Mouse (Mus musculus) liver, embryonic 12.5 days (tissue): Measurements from ENCODE around the gene Slc22a23. TPM values are rescaled to one million over a fixed set of nuclear protein-coding genes. Genes with fewer than 3 reads are reported as not detected.

ENCODE experiments used
- ATAC-seq: fragments of 200-750 bp; cut with Nextera tagmentation; 2 replicates; pipeline ENCODE4 v1.8.0; 2017; ENCODE audit warnings: moderate number of reproducible peaks, mild to moderate bottlenecking, moderate library complexity
- H3K27ac ChIP-seq: fragments of 300-500 bp; sonication (generic); 2 replicates; pipeline ENCODE4 v1.5.1; 2016; ENCODE audit warnings: mild to moderate bottlenecking
- H3K27me3 ChIP-seq: fragments of 300-500 bp; sonication (generic); replicated peaks from 2 replicates; pipeline ENCODE4 v1.6.1; 2016; ENCODE audit warnings: mild to moderate bottlenecking, moderate library complexity
- H3K36me3 ChIP-seq: fragments of 300-500 bp; sonication (generic); 2 replicates; pipeline ENCODE4 v1.6.1; 2016; ENCODE audit warnings: mild to moderate bottlenecking, moderate library complexity
- H3K4me1 ChIP-seq: fragments of 300-500 bp; sonication (generic); 2 replicates; pipeline ENCODE4 v1.6.1; 2016
- H3K4me2 ChIP-seq: fragments of 300-500 bp; sonication (generic); 2 replicates; pipeline ENCODE4 v1.6.1; 2016; ENCODE audit warnings: mild to moderate bottlenecking, moderate library complexity
- H3K4me3 ChIP-seq: fragments of 300-500 bp; sonication (generic); 2 replicates; pipeline ENCODE4 v1.5.1; 2016; ENCODE audit warnings: mild to moderate bottlenecking, moderate library complexity
- H3K9ac ChIP-seq: fragments of 300-500 bp; sonication (generic); 2 replicates; pipeline ENCODE4 v1.6.1; 2016; ENCODE audit warnings: mild to moderate bottlenecking, moderate library complexity
- H3K9me3 ChIP-seq: fragments of 300-500 bp; sonication (generic); replicated peaks from 2 replicates; pipeline ENCODE4 v1.6.1; 2016; ENCODE audit warnings: mild to moderate bottlenecking, moderate library complexity
- WGBS: fragments of 180-500 bp; shearing (Covaris S2); methylation state at CpG from one replicate; pipeline ENCODE4 v1.1.7; 2016; ENCODE audit not compliant: insufficient replicate concordance; 5-methylcytosine and 5-hydroxymethylcytosine counted together
- polyA plus RNA-seq: library from polyadenylated mRNA; unstranded; fragments of >200 nt; fragmentation: Nextera tagmentation; extraction: Ambion mirVana; gene quantifications from 2 replicates; pipeline ENCODE4 v1.2.1, GENCODE M21; 2016

Slc22a23 gene
- polyA plus RNA-seq, 1 experiment from 2014 or later = 13.8 TPM

DNA sequence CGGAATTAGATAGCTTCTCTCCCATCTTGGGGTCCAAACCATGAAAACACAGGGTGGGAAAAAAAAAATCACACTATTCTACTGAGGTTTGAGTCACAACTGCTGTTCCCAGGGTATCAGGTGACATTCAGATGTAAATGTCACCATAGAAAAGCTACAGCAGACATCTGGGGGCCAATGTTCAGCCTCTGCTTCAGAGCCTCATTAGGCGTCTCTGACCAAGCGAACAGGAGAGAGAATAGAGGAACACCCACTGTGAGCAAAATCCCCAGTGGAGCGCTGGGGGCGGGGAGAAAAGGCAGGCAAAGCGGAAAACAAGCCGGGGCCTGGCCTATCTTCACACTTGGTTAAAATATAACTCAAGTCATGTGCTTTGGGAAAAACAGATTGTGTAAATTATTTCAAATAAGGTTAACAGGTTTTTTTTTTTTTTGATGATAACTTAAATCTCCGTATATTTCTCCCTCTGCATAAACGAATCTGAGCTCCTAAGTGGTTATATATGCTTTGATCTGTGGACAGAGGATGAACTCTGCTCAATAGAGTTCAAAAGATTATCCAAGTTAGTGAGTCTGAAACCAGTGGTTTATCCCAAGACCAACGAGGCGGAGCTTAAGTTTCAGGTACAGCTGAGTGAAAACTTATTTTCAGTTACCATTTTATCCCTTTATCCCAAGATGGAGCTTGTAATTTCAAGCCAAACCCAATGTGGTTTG lies 105.5 kb downstream of the Slc22a23 start:
- Histone ChIP-seq H3K9ac (no peak overlapping the region), H3K4me1 (peaks cover 26% of the 10 kb centered on the region), H3K4me2 (no peak overlapping the region), H3K27me3 (no peaks in the 10 kb centered on the region), H3K4me3 (no peak overlapping the region), H3K27ac (no peak overlapping the region), H3K9me3 (no peaks in the 10 kb centered on the region), H3K36me3 (peaks cover 34% of the 10 kb centered on the region)
- 70% methylated on average over 11 of the region's 11 CpGs for WGBS
- no peak for ATAC-seq

DNA sequence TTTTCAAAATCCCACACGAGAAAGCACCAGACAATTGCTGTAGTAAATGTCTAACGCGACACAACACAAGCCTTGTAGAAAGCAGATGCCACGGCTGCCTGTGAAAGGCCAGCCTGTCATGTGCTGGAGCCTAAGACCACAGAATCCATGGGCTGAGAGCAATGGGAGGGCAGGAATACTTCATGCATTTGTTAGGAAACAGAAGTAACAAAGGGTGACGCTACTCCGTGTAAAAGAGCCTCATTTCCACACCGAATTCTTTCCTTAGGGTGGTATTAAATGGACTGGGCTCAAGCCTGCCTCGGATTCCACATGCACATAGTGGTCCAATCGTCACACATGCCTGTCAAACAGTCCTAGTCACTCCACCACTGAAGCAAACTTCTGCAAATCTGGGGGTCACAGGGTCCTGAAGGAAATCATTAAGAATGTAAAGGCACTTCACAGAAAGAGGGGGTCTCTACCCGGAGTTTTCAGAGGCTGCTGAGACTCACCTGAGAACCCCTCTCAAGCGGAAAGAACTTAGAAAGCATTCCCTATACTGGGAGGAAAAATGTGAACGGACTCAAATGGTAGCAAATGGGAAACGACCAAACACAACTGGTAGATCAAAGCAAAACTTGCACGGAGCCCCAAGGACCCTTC lies 106.2 kb downstream of the Slc22a23 start:
- H3K4me1 ChIP-seq = peaks cover 29% of the 10 kb centered on the region
- 55% methylated on average over 14 of the region's 14 CpGs for WGBS
- H3K9me3 ChIP-seq = no peaks in the 10 kb centered on the region
- no peak overlapping the region for H3K9ac ChIP-seq
- H3K27me3 ChIP-seq = no peaks in the 10 kb centered on the region
- H3K4me3 ChIP-seq = no peak overlapping the region
- no peak overlapping the region for H3K27ac ChIP-seq
- no peak overlapping the region for H3K4me2 ChIP-seq
- peaks cover 33% of the 10 kb centered on the region for H3K36me3 ChIP-seq
- no peak; the same call in 1 of the 2 replicates for ATAC-seq

DNA sequence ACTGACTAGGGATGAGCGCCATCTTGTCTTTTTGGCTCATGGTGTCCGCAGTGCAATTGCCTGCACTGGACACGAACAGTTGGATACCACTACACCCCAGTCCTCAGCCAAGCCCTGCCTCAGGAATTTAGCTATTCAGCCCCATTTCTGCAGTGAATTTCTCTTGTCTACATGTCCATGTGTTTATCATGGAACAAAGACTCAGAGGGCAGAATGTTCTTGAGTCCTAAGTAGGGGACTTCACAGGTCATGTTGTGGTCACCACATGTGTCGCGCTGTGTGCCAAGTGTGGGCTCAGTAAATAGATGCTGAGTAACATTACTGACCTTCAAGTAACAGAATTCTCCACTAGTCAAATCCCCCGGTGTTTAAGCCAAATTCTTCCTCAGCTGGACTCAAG lies 109.9 kb downstream of the Slc22a23 start:
- WGBS = 92% methylated on average over 6 of the region's 6 CpGs
- H3K9ac ChIP-seq = no peak overlapping the region

DNA sequence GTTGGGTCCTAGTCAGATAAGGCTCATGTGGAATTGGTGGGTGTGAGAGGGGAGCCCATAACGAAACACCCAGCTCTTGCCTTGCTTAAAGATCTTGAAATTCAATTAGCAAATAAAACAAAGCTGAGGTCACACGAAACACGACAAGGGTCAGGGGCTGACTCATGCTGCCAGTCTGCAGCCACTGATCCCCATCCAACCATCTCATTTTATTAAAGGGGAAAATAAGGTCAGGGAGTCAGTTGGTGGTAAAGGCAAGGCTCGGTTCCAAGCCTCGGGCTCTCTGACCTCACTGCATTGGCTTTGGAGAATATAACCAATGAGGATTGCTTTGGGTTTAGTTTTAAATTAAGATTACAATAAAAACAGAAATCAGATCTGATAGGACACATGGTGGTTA lies 110.5 kb downstream of the Slc22a23 start:
- Histone ChIP-seq H3K9me3 (no peaks in the 10 kb centered on the region), H3K27ac (no peak overlapping the region), H3K4me1 (peaks cover 30% of the 10 kb centered on the region), H3K36me3 (peaks cover 26% of the 10 kb centered on the region), H3K4me2 (no peak overlapping the region), H3K9ac (no peak overlapping the region), H3K27me3 (no peaks in the 10 kb centered on the region), H3K4me3 (no peak overlapping the region)
- no peak for ATAC-seq
- 81% methylated on average over 5 of the region's 5 CpGs for WGBS

More for the DNA sequence above, 109.9 kb downstream of the Slc22a23 start:
- Histone ChIP-seq H3K4me2 (no peak overlapping the region), H3K36me3 (peaks cover 26% of the 10 kb centered on the region), H3K9me3 (no peaks in the 10 kb centered on the region), H3K27ac (no peak overlapping the region), H3K4me1 (peaks cover 24% of the 10 kb centered on the region), H3K4me3 (no peak overlapping the region), H3K27me3 (no peaks in the 10 kb centered on the region)
- no peak for ATAC-seq

GRCm38 (mm10) chr13:34232992-34233391 lies 112.0 kb downstream of the Slc22a23 start:
- Histone ChIP-seq H3K4me3 (no peak overlapping the region), H3K9me3 (no peaks in the 10 kb centered on the region), H3K27me3 (no peaks in the 10 kb centered on the region), H3K4me2 (no peak overlapping the region), H3K36me3 (peaks cover 26% of the 10 kb centered on the region), H3K27ac (no peak overlapping the region), H3K9ac (no peak overlapping the region), H3K4me1 (peaks cover 36% of the 10 kb centered on the region)
- ATAC-seq = no peak
- WGBS = 73% methylated on average over 6 of the region's 6 CpGs

DNA sequence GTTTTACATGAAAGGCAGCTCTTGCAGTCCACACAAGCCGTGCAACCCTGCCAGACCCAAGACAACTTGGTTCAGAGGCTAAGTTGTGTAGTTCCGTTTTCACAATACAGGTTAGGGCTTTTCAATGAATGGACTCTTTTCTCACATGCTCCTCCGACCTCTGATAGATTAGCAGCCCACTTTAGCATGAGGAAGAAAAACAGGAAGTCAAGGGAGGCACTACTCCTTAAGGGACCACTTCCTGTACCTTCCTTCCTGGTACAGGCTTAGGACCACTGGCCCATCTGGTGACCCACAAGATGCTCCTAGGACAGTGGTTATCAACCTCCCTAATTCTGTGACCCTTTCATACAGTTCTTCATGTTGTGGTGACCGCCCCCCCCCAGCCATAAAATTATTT lies 116.1 kb downstream of the Slc22a23 start:
- ATAC-seq = no peak

DNA sequence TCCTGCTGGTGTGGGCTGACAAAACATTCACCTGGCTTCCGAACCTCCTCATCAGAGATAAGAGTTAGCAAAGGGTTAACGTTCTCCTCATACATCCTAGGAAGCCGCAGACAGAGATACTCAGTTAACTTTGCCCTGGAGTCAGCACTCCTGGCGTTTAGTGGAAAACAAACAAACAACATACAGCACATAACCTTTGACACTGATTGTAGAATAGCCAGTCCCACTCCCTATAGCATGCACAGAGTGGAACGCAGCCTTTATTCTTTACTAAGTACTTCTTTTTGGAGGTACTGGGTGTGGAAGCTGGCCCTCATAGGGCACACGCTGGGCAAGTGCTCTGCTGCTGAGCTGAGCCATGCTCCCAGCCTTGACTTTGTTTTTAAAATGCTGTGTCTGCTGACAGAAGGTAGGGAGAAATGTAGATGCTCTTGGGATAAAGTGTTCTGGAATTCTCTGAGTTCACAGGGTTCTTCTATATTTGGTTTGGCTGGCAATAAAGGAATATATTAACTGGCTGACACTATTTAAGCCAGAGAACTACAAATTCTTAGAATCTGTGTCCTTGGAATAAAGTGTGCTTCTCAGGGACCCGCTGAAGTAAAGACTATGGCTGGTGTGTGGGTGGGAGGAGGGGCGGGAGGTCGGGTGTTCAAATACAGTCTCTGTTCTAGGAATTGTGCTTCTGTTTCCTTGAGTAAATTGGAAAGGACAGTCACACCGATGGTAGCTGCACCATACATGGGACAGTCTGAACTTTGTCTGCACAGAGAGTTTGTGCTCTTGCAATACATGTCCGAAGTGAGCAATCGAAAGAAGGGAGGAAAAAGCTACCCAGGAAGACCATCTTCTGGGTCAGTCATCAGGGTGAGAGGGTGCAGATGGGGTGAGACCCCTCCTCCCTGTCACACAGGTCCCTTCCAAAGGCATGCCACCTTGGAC lies 117.0 kb downstream of the Slc22a23 start:
- ATAC-seq = peak; percentile 3; the same call in 1 of the 2 replicates

More for the DNA sequence above, 116.1 kb downstream of the Slc22a23 start:
- Histone ChIP-seq H3K4me1 (peaks cover 43% of the 10 kb centered on the region), H3K9ac (no peak overlapping the region), H3K36me3 (peaks cover 25% of the 10 kb centered on the region), H3K27ac (no peak overlapping the region), H3K4me3 (no peak overlapping the region), H3K9me3 (no peaks in the 10 kb centered on the region), H3K27me3 (no peaks in the 10 kb centered on the region), H3K4me2 (no peak overlapping the region)
- whole genome bisulfite sequencing = 37% methylated on average over 4 of the region's 4 CpGs

GRCm38 (mm10) chr13:34226940-34227339 lies 118.0 kb downstream of the Slc22a23 start:
- Histone ChIP-seq H3K27me3 (no peaks in the 10 kb centered on the region), H3K4me2 (no peak overlapping the region), H3K36me3 (peaks cover 22% of the 10 kb centered on the region), H3K9ac (no peak overlapping the region), H3K4me3 (no peak overlapping the region), H3K27ac (no peak overlapping the region), H3K9me3 (no peaks in the 10 kb centered on the region), H3K4me1 (peaks cover 43% of the 10 kb centered on the region)
- ATAC-seq = no peak
- WGBS = 32% methylated on average over 1 of the region's 1 CpGs

More for the DNA sequence above, 117.0 kb downstream of the Slc22a23 start:
- H3K27ac ChIP-seq = 0 out of 2 replicates have a peak overlapping the region, but pooled peaks have one; percentile 32
- H3K9ac ChIP-seq = no peak overlapping the region
- H3K4me1 ChIP-seq = peaks cover 43% of the 10 kb centered on the region
- H3K4me2 ChIP-seq = no peak overlapping the region
- H3K27me3 ChIP-seq = no peaks in the 10 kb centered on the region
- H3K36me3 ChIP-seq = peaks cover 20% of the 10 kb centered on the region; the same call in 1 of the 2 replicates
- WGBS = 50% methylated on average over 12 of the region's 12 CpGs
- no peaks in the 10 kb centered on the region for H3K9me3 ChIP-seq
- H3K4me3 ChIP-seq = no peak overlapping the region

DNA sequence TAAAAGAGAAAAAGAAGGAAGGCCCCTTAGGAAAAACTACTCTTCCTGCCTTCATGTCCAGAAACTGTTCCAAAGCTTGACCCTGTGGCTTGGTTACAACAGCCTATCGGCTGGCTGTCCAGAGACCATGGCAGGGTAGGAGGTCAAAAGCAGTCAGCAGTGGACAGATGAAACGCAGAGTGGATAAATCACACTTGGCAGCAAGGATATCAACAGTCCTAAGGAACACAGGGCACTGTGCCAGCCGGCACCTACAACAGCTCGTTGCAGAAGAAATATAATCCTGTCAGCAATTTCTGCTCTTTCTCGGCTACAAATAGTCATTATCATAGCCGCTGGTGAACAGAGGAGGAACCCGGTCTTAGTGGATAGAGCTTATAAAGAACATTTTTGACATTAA lies 122.0 kb downstream of the Slc22a23 start:
- H3K9ac ChIP-seq = no peak overlapping the region
- no peaks in the 10 kb centered on the region for H3K27me3 ChIP-seq
- H3K4me2 ChIP-seq = no peak overlapping the region
- H3K36me3 ChIP-seq = peaks cover 53% of the 10 kb centered on the region
- ATAC-seq = no peak
- H3K9me3 ChIP-seq = no peaks in the 10 kb centered on the region
- 82% methylated on average over 7 of the region's 7 CpGs for WGBS
- H3K4me1 ChIP-seq = peaks cover 18% of the 10 kb centered on the region; the same call in 1 of the 2 replicates
- no peak overlapping the region for H3K4me3 ChIP-seq
- H3K27ac ChIP-seq = no peak overlapping the region

DNA sequence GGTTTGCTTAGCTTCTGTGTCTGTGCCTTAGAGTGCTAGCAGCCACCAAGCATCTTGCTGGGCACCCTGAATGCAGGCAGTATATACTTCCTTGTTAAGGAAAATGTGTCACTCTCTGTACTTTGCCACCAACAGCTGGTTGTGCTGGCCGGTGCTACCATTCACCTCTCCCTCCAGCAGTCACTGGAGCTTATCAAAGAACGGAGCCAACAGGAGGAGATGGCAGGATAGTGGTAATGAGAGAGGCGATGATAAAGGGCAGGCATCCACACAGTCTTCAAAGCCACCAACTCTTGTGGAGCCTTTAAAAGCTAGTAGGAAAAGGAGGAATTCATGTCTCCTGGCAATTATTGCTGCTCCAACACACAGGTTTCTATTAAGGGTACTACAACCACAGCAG lies 125.3 kb downstream of the Slc22a23 start:
- H3K9me3 ChIP-seq = no peaks in the 10 kb centered on the region
- H3K27ac ChIP-seq = no peak overlapping the region
- H3K4me1 ChIP-seq = peaks cover 4% of the 10 kb centered on the region; the same call in 1 of the 2 replicates
- no peak for ATAC-seq
- peaks cover 77% of the 10 kb centered on the region for H3K36me3 ChIP-seq
- H3K27me3 ChIP-seq = no peaks in the 10 kb centered on the region
- no peak overlapping the region for H3K4me2 ChIP-seq
- WGBS = 45% methylated on average over 3 of the region's 3 CpGs
- H3K4me3 ChIP-seq = no peak overlapping the region
- no peak overlapping the region for H3K9ac ChIP-seq

DNA sequence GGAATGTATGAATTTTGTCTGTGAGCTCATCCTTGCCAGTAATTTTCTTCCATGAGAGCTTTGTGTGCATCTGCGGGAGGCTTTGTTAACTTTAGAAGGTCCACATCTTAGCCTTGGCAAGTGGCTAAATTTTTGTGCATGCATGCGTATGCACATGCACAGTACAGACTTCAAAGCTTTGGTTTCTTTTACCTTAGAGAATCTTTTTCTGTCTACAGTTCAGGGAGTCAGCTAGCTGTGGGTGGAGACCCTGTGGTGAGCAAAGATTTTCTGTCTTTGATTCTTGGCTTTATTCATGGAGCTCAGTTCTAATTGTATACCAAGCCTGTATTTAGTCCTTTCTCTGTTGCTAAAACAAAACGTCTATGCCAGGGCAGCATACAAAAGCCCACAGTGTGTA lies 126.2 kb downstream of the Slc22a23 start:
- no peak overlapping the region for H3K27ac ChIP-seq
- H3K9me3 ChIP-seq = no peaks in the 10 kb centered on the region
- ATAC-seq = no peak
- peaks cover 80% of the 10 kb centered on the region for H3K36me3 ChIP-seq
- no peaks in the 10 kb centered on the region for H3K27me3 ChIP-seq
- no peak overlapping the region for H3K4me2 ChIP-seq
- no peak overlapping the region for H3K4me3 ChIP-seq
- WGBS = 83% methylated on average over 3 of the region's 3 CpGs
- H3K4me1 ChIP-seq = peaks cover 4% of the 10 kb centered on the region; the same call in 1 of the 2 replicates
- H3K9ac ChIP-seq = no peak overlapping the region
